Mouse (Mus musculus): ENCODE data around the gene Git1.

Git1 gene

DNA sequence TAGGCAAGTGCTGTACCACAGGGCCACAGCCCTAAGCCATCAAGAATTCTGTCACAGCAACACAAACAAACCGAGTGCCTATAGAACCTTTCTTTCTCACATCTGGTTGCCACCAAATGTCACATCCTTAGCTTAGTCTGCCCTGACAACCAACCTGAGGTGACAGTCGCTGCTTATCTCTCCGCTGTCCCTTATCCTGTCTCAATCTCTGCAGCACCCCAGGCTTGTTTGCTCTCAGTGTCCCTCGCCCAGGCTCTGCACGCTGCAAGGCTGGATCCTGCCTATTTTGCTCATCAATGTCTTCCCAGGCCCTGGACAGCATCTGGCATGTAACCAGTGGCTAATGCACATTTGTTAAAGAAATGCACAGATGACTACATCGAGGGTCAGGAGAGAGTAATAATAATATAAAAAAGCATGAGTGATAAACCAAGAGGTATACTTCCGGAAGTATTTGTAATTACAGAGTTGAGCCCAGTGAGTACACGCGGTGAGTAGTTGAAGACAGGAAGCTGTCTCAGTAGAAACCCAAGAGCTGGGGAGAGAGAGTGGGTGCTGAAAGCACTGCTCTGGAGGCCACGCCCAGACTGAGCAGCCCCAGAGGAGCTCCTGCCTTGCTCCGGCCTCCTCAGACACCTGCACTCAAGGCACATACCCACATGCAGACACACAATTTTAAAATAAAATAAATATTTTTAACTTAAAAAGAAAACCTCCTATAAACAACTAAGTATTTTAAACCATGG, 9.7 kb upstream of the Git1 start:
- DNase-seq = no peak

GRCm38 (mm10) chr11:77485229-77485628, 8.1 kb upstream of the Git1 start:
- DNase-seq = no peak

DNA sequence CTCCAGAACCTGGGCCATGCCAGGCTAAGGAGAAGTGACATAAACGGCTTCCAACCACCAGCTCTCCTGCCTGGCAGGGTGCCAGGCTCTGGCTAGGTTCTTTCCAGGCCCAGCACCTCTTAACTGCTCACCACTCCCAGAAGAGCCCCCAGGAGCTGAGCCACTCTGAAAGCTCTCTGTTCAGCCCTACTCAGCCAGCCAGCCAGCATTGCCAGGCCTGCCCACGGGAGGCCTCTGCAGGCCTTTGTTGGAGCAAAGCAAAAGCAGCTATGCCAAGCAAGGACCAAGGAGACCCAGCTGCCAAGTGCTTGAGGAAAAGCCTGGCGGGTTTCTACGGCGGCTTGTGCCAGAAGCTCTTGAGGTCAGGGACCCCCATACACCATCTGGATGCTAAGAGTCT, 6.6 kb upstream of the Git1 start:
- DNase-seq = no peak

DNA sequence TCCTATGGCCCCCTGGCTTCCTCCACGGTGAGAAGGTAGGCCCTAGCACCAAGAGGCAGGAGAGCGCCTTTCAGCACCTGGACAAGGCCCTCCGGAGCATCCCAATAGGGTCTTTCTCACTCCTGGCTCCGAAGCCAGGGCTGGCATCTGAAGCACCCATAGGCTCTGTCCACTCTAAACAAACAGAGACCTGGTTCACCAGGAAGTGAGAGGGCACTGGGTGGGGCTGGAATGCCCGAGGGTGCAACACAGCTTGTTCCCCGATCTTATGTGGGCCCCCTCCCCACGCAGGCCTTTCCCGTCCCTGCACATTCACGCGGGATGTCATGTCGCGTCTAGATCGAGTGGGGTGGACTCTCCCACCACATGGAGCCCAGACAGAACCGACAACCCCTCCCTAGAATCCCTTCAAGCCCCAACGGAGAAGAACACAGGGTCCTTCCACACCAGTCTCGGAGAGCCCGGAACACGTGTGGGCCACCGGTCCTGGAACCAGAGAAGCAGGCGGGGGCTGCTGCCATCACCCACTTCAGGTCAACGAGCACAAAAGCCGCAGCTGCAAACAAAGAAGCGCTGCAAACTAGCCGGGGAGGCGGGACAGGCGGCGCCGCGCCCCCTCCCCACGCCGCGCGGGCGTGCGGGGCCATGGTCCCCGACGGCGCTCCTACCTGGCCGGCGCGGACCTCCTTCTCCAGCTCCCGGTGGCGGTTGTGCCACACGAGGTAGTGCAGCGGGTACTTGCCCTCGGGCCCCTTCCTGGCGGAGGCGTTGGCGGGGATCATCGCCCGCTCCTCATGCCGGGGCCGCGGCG, 4.4 kb upstream of the Git1 start:
- DNase-seq = peak; percentile 48

DNA sequence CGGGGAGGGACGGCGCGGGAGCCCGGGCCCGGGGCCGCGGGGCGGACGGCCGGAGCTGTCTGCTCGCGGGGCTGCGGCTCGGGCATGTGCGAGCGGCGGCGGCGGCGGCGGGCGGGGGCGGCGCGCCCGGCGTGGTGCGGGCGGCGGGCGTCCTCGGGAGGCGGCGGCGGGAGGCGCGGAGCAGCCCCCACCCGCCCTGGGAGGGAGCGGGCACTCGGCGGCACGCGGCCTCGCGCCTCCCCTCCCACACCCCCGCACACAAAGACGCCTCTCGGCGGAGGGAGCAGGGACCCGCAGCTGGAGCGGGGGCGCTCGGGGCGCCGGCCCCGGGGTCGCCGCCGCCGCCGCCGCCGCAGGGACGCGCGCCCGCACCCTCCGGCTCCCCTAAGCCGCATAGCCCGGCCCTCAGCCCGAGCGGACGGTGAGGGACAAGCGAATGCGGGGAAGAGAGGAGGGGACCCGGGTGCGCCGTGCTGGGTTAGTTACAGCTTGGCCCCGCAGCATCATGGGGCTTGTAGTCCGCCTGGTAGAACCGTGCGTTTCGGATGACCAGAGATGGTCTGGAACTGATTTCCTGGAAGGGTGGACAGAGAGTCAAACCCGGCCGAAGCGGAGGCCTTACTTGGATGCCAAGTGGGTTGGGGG, 3.6 kb upstream of the Git1 start, which contains the start of gene Ankrd13b:
Gene Ankrd13b, minus strand, starts transcription at position 88 of the 645 bp plus-strand sequence.
- DNase-seq = peak; percentile 80

- DNase-seq = no peak
Measured at GRCm38 (mm10) chr11:77490451-77490850, 2.9 kb upstream of the Git1 start.

DNA sequence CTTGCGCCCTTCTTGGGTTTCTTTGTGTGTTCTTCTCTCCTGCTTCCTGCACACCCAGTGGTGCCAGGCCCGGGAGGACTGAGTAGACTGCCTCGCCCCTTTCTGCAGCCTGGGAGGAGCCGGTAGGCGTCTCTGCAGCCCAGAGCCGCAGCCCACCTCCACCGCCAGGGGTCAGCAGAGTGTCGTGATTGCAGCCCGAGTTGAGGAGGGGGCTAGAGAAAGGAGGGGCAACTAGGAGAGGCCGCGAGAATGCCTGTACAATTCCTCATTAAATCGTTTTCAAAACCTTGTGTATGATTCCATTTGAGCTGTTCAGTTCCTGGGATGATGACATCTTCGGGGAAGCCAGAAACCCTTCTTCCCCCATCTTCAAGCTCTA, 2.2 kb upstream of the Git1 start:
- peak; percentile 99 for DNase-seq

DNA sequence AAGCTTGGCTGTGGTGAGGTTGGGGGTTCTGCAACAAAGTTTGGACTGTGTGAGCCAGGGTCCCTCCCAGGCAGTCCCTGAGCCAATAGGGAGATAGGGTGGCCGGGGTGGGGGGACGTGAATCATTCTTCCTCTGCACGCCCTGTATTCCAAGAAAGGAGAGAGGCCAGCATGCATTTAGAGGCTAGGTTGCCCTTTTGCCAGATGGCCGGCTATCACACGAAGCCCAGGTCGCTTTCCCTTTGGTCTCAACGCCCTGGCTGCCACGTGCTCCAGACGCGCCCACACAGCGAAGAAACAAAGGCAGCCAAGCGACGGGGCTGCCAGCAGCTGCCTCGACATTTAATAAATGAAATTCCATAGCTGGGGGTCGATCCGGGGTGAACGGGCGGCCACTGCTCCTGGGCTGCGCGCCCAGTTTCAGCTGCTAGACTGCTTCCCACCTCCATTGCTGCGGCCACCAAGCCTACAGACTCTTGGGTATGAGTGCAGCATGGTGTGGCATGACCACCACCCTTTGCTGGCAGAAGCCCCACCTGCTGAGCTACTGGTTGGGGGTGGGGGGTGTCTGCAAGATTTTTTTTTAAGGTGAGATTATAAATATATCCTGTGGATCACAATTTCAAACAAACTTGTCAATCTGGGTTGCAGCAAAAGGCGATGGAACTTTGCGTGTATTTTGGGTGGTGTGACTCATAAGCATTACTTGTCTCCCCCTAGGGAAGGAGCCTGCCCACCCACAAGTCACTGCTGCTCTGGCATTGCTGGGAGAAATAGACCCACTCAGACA, 1.7 kb upstream of the Git1 start:
- DNase-seq = peak; percentile 61

- DNase-seq = peak; percentile 74
Measured at GRCm38 (mm10) chr11:77492311-77492871, 971 bp upstream of the Git1 start.

- peak; percentile 89 for DNase-seq
Measured at GRCm38 (mm10) chr11:77492911-77493332, 440 bp upstream of the Git1 start.

DNA sequence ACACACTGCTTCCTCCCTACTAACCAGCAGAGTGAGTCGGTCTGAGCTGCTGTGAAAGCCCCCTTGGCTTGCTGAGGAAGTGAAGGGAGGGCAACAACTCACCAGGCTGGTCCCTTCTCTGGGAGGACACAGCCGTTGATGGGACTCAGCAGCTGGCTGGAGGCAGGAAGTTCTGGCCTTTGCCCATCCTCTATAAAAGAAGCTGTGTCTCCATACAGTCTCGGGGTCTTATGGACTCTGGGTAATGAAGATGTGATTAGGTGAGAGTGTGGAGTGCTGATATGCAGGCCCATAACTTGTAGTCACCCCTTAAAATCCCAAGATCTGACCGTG, 948 bp downstream of the Git1 start:
- DNase-seq = no peak

DNA sequence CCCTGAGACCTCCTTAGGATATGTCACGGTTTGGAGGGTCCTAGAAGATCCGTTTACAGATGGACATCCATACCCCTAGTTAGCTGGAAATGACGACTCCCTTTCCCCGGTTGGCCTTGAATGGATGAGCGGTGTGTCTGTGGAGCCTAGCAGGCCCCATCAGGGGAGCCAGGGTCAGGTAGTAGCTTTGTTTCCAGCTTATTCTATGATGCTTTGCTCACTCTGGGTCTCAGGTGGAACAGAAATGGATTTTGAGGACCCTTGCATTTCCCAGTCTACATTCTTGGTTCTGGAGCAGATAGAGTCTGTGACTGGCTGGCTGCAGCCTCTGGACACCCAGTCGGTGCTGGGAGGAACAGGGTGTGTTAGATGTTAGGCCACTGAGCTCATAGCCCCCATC, 1.4 kb downstream of the Git1 start:
- DNase-seq = no peak

- no peak for DNase-seq
Measured at GRCm38 (mm10) chr11:77495507-77495906, 2.1 kb downstream of the Git1 start.

DNA sequence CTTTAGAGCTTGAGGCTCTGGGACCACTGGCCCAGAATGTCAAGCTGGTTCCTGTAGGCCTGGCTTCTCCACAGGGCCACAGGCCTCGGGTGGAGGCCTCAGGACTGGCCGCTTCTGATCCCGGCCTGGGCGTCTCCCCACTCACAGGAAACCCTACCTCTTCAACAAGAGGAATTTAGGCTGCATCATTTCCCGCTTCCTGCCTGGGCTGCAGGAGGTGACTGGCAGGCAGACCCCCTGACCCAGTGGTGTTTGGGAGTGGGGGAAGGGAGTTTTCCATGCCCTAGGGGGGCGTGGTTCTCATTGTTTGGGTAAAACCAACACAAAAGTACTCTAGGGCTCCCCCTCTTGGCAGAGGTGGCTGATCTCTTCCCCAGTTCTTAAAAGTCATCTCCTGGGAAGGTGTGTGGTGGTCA, 4.0 kb downstream of the Git1 start:
- DNase-seq = no peak

DNA sequence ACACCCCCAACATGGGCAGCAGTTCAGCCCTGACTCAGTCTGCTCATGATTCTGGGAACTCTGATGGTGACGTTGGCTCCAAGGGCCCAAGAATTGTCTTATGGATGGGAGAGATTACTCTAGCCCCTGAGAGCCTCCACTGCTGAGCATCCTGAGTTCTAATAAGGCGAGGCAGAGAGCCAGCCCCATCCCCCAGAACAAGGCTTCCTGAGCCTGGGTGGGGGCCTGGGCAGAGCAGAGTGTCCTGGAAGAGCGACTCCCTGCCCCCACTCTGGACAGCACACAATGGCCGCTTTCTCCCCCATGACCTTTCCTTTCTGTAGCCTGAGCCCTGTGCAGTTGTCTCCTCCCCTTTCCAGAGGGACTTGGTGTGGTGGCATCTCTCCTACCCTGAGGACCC, 4.5 kb downstream of the Git1 start:
- DNase-seq = no peak

DNA sequence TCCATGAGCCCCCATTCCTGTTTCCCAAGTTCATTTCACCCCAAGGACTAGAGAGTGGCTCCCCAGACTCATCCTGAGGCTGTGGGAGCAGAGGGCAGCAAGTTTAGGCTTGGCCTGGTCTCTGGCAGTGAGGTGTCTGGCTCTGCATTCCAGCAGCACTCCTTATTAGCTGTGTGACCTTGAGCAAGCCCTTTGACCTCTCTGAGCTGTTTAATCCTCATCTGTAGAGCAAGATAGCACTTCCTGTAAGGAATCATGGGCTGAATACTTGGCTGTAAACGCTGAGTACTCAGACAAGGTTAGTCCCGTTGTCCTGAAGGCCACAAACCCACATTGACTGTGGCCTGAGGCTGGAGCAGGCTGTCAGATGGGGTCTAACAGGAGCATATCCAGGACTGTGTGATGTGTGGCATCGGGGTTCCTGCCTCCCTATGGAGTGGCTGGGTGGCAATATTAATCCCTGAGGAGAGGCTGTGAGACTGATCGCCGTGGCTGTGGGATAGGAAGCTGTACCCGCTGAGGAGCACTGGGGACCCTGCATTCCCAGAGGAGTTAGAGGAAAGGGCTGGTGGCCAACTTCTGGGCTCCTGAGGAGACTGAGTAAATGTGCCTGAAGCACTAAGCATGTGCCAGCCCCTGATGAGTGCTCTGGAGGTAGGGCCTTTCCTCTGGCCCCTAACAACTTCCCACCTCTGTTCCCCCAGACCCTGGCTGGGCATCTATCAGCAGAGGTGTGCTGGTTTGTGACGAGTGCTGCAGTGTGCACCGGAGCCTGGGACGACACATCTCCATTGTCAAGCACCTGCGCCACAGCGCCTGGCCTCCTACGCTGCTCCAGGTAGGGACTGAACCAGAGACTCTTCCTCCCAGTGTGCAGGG, 5.1 kb downstream of the Git1 start:
- DNase-seq = no peak

- DNase-seq = no peak
Measured at GRCm38 (mm10) chr11:77499354-77499753, 6.0 kb downstream of the Git1 start.

GRCm38 (mm10) chr11:77500361-77501325, 7.3 kb downstream of the Git1 start:
- no peak for DNase-seq

GRCm38 (mm10) chr11:77501392-77501791, 8.0 kb downstream of the Git1 start:
- peak; percentile 81 for DNase-seq

DNA sequence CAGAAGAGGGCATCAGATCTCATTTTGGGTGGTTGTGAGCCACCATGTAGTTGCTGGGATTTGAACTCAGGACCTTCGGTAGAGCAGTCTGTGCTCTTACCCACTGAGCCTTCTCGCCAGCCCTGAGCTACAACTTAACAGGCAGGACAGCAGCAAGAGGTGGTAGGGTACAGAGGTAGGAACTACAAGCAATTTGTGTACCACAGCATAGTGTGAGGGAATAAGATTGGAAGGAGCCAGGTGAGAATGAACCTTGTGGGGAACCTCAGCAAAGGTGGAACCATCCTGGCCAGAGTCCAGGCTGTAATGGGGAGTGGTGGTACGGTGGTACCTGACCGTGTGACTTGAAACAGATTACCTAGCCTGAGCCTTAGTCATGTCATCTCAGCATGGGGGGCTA, 8.6 kb downstream of the Git1 start:
- no peak for DNase-seq

Measured in right cerebral cortex, postnatal 4 days (tissue).